Mouse (Mus musculus) T-cell, adult 66 days (primary cell): ENCODE measurements around the gene Lgals12. TPM values are rescaled to one million over a fixed set of nuclear protein-coding genes. Genes with fewer than 3 reads are reported as not detected.

Source experiments
- total RNA-seq, 2 experiments: library from RNA; stranded (reverse); gene quantifications; 3 replicates in 1 of 2; 4 replicates in 1 of 2; pipeline ENCODE4 v1.2.4; 2023

The Lgals12 gene
- not detected for total RNA-seq

DNA sequence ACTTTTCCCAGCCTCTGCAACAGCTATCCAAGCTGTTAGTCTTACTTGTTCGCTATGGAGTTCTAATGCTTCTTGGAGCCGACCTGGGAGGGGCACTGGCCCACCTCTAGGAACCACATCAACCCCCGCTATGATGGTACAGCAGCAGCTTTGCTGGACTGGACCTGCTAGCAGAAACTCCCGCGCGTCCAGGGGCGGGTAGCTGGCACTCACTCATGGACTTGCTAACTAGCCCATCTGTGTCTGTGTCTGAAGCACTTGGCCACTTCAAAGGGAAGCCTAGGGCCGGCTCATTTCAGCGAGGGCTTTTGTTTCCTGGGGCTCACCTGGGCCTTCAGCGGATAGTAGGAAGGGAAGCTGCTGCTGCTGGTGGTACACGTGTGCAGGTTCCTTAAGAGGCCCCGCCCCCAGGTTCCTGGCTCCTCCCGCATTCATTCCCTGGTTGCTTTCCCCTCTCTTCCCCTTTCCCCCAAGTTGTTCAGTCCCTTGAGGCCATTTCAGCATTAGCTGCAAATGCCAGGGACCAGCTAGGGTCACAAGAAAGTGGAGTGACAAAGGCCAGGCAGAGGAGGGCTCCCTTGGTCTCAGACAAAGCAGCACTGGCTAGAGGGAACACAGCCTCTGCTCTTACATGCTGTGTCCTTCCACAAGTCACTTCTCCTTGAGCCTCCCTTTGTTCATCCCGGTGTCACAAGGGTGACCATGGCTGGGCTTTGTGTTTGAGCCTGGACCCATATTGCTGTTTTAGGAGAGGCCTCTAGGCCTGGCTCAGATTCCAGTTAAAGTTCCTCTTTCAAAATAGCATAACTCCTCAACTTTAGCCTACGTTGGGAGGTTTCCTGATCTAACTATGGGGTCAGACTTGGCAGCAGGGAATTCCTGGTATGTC lies at the start of gene Lgals12:
TSS of gene Lgals12 (minus strand) at position 393 of the 889 bp plus-strand sequence.

GRCm38 (mm10) chr19:7611942-7612757 lies 5.2 kb upstream of the Lgals12 start, which contains the start of gene Hrasls5:
TSS of gene Hrasls5 (plus strand) at chr19:7612541.

DNA sequence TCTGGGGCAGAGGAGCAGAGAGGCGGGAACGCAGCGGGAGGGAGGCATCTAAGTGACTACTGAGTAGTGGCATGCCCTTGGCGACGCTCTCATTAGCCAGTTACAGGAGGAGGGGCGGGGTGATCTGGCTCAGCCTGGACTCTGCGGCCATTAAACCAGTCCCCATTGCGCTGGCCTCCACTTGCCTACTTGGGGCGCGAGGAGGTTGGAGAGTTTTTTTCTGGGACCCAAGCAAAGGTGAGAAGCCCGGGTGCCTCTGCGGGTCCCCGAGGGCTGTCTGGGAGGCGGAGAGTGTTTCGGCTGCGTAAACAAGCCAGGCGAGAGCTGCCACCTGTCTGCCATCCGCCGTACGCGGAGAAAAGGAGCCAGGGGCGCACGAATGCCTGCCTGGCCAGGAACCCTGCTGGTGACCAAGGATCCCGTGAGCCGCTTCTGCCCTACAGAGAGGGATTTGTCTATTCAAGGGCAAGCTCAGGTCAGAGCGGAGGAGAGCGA lies 49.6 kb downstream of the Lgals12 start, which contains the start of gene Pla2g16:
TSS of gene Pla2g16 (plus strand) at position 132 of the 495 bp plus-strand sequence.

Other genes starting within 250 kb of the Lgals12 start
- 10 to 100 TPM; 25.2 to 29.4 TPM for gene Spindoc, start 224.2 kb downstream of the Lgals12 start, total RNA-seq
- 1 to 10 TPM; 2.3 to 3.2 TPM for gene 2700081O15Rik, start 189.6 kb downstream of the Lgals12 start, total RNA-seq
- gene Rtn3, start 123.9 kb downstream of the Lgals12 start, total RNA-seq = 10 to 100 TPM; 51.8 to 56.5 TPM
- 10 to 100 TPM; 47.2 to 50.3 TPM for gene Atl3, start 113.2 kb downstream of the Lgals12 start, total RNA-seq
- gene Pla2g16, start 49.7 kb downstream of the Lgals12 start, total RNA-seq = 10 to 100 TPM; 33.1 to 35.7 TPM
- gene Hrasls5, start 5.3 kb upstream of the Lgals12 start, total RNA-seq = under 1 TPM in 1 of 2 experiments, not detected in 1; 0.56 TPM
- gene Slc22a19, start 104.1 kb upstream of the Lgals12 start, total RNA-seq = not detected
- not detected for gene Slc22a26, start 195.5 kb upstream of the Lgals12 start, total RNA-seq